Mouse (Mus musculus) liver (tissue): ENCODE data around the gene Casq2.

Experiments used
- DNase-seq: peaks from one replicate; pipeline ENCODE4 v3.0.0-alpha.2; 2020; ENCODE audit warnings: mixed read lengths

The Casq2 gene

GRCm38 (mm10) chr3:102086283-102086682, at the start of gene Casq2:
Gene Casq2, plus strand, starts transcription at chr3:102086415.
- DNase-seq, result no peak

- DNase-seq, result no peak
These were observed 48.4 kb upstream of the Casq2 start for GRCm38 (mm10) chr3:102037806-102038205.

GRCm38 (mm10) chr3:102038608-102039007, 47.6 kb upstream of the Casq2 start:
- DNase-seq, result no peak

GRCm38 (mm10) chr3:102041632-102042031, 44.6 kb upstream of the Casq2 start:
- no peak for DNase-seq

- no peak for DNase-seq
These were observed 41.1 kb upstream of the Casq2 start for GRCm38 (mm10) chr3:102045071-102045470.

GRCm38 (mm10) chr3:102047532-102047931, 38.7 kb upstream of the Casq2 start:
- DNase-seq, result no peak

- DNase-seq, result no peak
These were observed 36.8 kb upstream of the Casq2 start for GRCm38 (mm10) chr3:102049207-102050104.

- no peak for DNase-seq
These were observed 34.2 kb upstream of the Casq2 start for GRCm38 (mm10) chr3:102052036-102052435.

- no peak for DNase-seq
These were observed 32.9 kb upstream of the Casq2 start for GRCm38 (mm10) chr3:102053293-102053692.

GRCm38 (mm10) chr3:102055878-102056277, 30.3 kb upstream of the Casq2 start:
- DNase-seq, result no peak

GRCm38 (mm10) chr3:102060065-102060464, 26.1 kb upstream of the Casq2 start:
- no peak for DNase-seq

GRCm38 (mm10) chr3:102061923-102062670, 24.1 kb upstream of the Casq2 start:
- peak; percentile 55 for DNase-seq

GRCm38 (mm10) chr3:102062671-102063010, 23.6 kb upstream of the Casq2 start:
- DNase-seq, result no peak

- no peak for DNase-seq
These were observed 22.7 kb upstream of the Casq2 start for GRCm38 (mm10) chr3:102063273-102064120.

- DNase-seq, result no peak
These were observed 21.6 kb upstream of the Casq2 start for GRCm38 (mm10) chr3:102064566-102064965.

GRCm38 (mm10) chr3:102067306-102067705, 18.9 kb upstream of the Casq2 start:
- DNase-seq, result no peak

GRCm38 (mm10) chr3:102067861-102068260, 18.4 kb upstream of the Casq2 start:
- DNase-seq, result no peak

GRCm38 (mm10) chr3:102069260-102069659, 17.0 kb upstream of the Casq2 start:
- DNase-seq, result no peak

- DNase-seq, result no peak
These were observed 16.5 kb upstream of the Casq2 start for GRCm38 (mm10) chr3:102069686-102070085.

- DNase-seq, result no peak
These were observed 15.9 kb upstream of the Casq2 start for GRCm38 (mm10) chr3:102070360-102070759.

GRCm38 (mm10) chr3:102071016-102071415, 15.2 kb upstream of the Casq2 start:
- DNase-seq, result no peak

GRCm38 (mm10) chr3:102079413-102079812, 6.8 kb upstream of the Casq2 start:
- no peak for DNase-seq

- DNase-seq, result peak; percentile 53
These were observed 4.4 kb upstream of the Casq2 start for GRCm38 (mm10) chr3:102081862-102082261.
